Mouse (Mus musculus): ENCODE data around the gene Vmn1r214.

The Vmn1r214 gene

DNA sequence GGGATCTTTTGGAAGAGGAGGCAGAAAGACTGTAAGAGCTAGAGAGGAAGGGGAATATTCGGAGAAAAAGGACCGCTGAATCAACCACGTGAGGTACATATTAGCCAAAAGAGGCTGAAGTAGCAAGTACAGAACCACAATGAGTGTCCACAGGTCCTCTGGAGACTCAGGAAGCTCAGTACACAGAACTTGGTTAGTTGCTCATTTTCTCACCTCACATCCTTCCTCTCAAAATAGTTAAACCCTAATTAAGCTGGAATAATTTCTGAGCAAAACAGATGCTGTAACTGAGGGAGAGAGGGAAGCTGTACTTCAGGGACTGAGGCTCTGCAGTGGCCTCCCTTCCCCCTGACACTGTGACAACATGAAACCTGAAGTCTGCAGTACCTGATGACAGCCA lies at the start of gene Vmn1r214:
Gene Vmn1r214, plus strand, starts transcription at position 301 of the 400 bp plus-strand sequence.
- DNase-seq (ENCODE audit: low spot score), result no peak

DNA sequence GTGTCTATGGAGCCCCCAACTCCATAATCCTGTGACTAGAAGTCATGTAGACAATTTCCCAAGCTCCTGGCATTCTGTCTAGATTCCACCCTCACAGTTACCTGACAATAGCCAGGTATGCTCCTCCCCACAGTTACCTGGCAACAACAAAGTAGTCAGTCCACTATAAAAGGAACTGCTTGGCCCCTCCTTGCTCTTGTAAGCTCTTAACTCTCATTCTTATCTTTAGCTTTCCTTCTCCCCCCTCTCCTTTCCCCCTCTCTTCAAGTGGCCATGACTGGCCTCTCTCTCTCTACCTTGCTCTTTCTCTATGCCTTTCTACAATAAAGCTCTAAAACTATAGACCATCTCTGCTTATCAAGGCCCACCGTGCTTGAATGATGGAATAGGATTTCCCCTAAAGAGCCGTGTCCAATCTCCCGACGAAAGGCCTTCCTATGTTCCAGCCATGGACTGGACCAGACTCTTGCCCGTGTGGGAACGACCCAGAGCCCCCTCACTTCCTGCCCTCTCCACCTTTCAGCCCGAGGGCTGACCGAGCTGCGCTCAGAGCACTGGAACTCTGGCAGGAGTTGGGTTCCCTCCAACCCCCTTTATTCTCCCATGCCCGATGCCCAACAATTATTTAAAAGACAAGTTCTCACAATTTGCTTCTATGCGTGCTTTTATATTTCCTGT lies 39.9 kb upstream of the Vmn1r214 start:
- DNase-seq (ENCODE audit: low spot score), result no peak

DNA sequence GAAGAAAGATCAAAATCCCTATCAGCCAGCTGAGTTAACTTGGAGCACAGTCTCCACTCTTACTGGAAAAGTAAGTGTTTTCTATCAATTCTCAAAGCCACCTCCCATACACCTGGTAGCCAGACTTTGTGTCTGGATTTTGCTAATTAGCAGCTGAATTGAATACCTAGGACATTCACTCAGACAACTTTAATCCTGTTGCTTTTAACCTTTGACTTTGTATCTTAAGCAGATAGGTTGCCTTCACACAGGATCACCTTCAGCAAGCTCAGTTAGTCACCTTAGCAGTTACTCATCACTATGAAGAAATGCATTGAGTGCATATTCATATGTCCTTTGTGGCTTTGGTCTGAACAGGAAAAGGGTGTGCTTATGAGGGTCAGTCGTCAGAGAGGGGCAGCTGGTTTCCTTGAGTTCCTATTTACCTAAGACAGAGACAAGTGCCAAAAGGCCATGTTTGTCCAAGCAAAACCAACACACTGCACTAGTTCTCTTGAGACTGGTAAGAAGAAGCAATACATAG lies 38.0 kb upstream of the Vmn1r214 start:
- DNase-seq (ENCODE audit: low spot score), result no peak

DNA sequence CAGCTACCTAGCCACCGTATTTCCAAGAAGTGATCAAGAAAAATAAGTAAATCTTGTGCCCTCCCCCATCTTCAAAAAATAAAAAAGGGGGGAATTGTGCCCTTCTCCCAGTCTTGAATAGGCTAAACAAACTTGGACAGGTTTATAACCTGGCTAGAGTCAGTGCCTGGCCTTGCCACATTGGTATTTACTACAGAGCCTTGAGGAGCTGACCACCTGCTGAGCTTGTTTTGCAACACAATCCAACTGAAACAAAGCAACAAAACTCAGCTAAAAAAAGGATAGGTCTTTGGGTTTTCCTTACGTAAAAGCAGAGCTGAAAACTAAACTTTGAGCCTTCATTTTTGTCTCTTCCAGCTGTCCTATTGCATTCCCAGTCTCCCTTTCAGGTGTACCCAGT lies 37.5 kb upstream of the Vmn1r214 start:
- DNase-seq (ENCODE audit: low spot score), result no peak

DNA sequence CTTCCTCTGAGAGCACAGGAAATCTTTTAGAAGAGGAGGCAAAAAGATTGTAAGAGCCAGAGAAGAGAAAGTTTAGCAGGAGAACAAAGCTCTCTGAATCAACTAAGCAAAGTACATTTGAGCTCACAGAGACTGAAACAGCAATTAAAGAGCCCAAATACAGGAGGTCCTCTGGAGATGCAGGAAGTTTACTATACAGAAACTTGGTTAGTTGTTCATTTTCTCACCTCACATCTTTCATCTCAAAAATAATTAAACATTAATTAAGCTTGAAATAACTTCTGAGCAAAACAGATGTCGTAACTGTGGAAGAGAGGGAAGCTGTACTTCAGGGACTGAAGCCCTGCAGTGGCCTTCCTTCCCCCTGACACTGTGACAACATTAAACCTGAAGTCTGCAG lies 22.9 kb upstream of the Vmn1r214 start, which contains the start of gene Vmn1r213:
Gene Vmn1r213, plus strand, starts transcription at position 301 of the 400 bp plus-strand sequence.
- no peak for DNase-seq (ENCODE audit: low spot score)

DNA sequence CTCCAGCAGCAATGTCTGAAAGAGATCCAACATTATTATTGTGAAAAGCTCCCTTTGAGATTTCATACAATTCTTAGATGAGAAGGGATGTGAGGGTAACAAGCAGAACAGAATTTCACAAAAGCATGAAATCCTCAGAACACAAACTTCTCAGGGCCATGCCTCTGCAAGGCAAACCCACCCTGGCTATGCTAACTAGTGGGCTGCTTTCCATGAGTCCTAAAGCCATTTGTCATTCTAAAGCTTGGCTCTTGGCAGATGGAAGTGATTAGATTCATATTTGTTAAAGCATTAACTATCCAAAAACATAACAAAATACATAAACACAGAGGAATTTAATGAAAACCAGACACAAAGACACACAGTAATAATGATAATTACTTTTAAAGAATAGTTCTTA lies 12.1 kb upstream of the Vmn1r214 start:
- DNase-seq (ENCODE audit: low spot score), result no peak

DNA sequence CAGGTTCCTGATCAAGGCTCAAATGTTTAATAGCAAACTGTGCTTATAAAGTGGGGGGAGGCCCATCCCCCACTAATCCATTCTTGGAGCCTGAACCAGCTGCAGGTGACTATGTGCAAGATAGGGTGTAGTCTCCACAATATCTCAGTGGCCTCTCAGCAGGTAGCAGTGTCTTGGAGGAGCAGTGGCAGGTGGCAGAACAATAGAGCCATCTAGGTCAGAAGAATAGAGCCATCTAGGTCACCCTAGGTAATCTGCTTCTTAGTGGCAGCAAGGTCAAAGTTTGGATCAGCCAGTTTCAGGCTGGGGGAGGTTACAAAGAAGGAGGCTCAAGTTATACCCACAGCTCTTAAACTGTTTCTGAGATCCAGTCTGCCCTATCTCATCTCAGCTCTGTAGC lies 5.4 kb upstream of the Vmn1r214 start:
- no peak for DNase-seq (ENCODE audit: low spot score)

DNA sequence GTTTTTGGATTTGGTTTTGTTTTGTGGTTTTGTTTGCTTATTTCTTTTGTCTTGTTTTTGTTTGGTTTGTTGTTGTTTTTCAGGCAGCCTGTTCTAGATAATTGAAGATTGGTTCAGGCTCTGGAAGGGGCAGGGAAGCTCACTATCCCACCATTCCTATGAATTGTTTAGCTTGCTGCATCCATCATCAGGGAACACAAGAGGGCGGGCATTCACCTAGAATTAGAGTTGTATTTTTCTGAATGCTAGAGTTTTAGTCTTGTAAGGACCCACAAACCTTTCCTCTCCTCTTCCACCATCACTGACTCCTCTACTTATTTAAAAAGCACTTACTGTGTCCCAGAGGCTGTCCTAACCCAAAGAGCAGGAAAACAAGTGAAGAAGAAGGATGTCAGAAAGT lies 27.6 kb downstream of the Vmn1r214 start:
- DNase-seq (ENCODE audit: low spot score), result no peak

DNA sequence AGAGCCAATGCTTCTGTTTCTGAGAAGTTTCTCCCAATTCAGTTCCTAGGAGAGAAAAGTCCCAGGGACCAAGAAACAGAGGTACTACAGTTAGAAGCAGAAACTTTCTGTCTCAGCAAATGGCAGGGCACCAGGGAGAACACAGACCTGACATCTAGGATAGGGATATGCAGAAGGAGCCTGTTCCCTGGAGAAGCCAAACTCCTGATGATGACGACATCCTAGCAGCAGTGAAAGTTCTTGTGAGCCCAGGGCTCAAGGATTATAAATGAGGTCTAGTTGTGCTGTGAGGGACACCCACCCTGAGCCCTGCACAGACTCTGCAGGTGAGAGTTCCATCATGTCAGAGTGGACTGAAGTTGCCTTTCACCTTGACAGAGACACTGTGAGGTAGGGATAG lies 37.5 kb downstream of the Vmn1r214 start, which contains the start of gene Vmn1r215:
Gene Vmn1r215, plus strand, starts transcription at position 301 of the 400 bp plus-strand sequence.
- DNase-seq (ENCODE audit: low spot score), result no peak

DNA sequence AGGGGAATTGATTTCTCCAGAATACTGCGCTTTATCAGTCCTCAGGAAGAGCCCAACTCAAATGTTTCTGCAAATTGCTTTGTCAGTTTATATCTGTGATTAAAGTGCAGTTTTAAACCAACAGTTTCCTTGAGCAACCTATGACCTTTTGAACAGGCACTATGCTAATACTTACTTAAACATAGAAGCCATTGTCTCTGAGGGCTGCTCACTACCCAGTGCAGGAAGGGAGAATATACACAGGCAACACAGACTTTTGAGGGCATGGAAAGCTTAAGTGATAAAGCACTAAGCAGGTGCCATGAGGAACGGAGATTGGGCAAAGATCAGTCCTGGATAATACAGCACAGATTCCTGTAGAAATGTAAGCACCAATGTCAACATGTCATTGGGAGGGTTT lies 39.1 kb downstream of the Vmn1r214 start:
- DNase-seq (ENCODE audit: low spot score), result no peak
